Mouse (Mus musculus): ENCODE results near the gene Pnma3. TPM values are rescaled to one million over a fixed set of nuclear protein-coding genes. Genes with fewer than 3 reads are reported as not detected.
"Not testable (repeated sequence)": the region's sequence is repeated elsewhere in the genome, so short reads cannot be mapped to it uniquely, and the experiment has no call there.

The Pnma3 gene
- polyA plus RNA-seq (2021): not detected

DNA sequence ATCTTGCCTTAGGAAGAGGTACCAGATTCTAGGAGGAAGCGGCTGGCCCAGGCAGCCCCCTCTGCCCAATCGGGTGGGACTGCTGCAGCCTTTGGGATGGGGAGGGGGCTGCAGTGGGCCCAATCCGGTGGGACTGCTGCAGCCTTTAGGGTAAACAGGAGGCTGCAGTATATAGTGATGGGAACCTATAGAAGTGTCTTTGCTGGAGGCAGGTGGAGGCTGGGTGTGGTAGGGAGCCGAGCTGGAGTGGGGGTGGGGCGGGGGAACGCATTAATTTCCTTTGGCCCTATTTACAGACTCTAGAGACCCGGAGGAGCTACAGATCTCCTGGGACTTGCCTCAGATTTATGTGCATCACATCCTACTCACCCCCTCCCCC, at the start of gene Pnma3:
Pnma3 (plus strand) TSS at position 373 of the 379 bp plus-strand sequence.
- DNase-seq (ENCODE audit: low read depth, low spot score) (no peak), ATAC-seq (no peak)
- ChIA-PET CTCF (no interaction called here), POLR2A (no interaction called here)
- no peak for TF ChIP-seq CTCF (IDR thresholded peaks at IDR 0.05)
- peaks cover 56% of the 10 kb centered on the region for H3K27me3 ChIP-seq
- in situ Hi-C loops (cut with MboI; ENCODE audit: low pct_unique_long_range_greater_than_20kb): loop anchor here (10.0 to 25.0 kb wide), 3 partner anchors 173 to 1873 kb away; partner anchors contain the start of genes F8a, Trex2 and Xlr4c

DNA sequence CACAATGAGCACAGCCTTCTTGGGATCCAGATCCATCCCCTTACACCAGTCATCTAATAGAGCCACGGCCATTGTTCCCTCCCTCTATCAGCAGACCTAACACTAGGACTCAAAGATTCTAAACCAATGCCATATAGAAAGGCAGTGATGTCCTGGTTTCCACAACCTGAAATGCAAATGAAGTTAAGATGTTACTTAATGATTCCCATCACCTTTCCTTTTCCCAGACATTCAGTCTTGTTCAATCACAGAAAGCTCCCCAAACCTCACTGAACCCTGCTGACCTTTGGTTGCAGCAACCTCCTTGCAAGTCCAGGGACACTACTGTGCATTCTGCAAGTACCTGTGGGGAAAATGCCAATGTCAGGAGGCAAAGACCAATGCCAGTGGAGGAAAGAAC, 27.6 kb upstream of the Pnma3 start, which contains the start of gene Pnma5:
Pnma5 (minus strand) TSS at position 101 of the 400 bp plus-strand sequence.
- in situ Hi-C loops (cut with MboI; ENCODE audit: low pct_unique_long_range_greater_than_20kb): no loop called here
- DNase-seq (ENCODE audit: low read depth, low spot score) (no peak), ATAC-seq (no peak)
- ChIA-PET POLR2A (no interaction called here), CTCF (no interaction called here)
- TF ChIP-seq CTCF (IDR thresholded peaks at IDR 0.05): no peak
- peaks cover 11% of the 10 kb centered on the region for H3K27me3 ChIP-seq

DNA sequence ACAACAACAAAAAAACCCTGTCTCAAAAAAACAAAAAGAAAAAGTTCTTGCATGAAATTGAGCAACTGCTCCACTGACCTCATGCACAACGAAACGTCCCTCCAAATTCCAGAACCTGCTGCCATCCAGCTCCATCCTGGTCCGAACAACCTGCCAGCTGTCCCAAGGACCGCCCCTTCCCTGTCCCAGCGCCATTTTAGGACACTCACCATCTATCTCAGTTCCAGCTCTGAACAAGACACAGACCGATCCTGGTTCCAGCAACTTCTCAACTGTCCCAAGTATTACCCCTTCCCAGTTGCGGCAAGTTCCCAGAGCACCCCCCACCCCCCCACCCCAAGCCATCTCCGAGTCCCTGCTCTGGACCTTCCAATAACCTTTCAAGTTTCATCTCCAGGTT, 25.8 kb upstream of the Pnma3 start:
- in situ Hi-C loops (cut with MboI; ENCODE audit: low pct_unique_long_range_greater_than_20kb): no loop called here
- DNase-seq (ENCODE audit: low read depth, low spot score) (no peak), ATAC-seq (no peak)
- peaks cover 21% of the 10 kb centered on the region for H3K27me3 ChIP-seq
- POLR2A ChIA-PET: no interaction called here
- CTCF ChIA-PET: interaction anchor here (1.0 kb wide), 1 partner anchor 46 kb away, joined by 3 read pairs; no protein-coding TSS in a partner anchor
- no peak for TF ChIP-seq CTCF (IDR thresholded peaks at IDR 0.05)

DNA sequence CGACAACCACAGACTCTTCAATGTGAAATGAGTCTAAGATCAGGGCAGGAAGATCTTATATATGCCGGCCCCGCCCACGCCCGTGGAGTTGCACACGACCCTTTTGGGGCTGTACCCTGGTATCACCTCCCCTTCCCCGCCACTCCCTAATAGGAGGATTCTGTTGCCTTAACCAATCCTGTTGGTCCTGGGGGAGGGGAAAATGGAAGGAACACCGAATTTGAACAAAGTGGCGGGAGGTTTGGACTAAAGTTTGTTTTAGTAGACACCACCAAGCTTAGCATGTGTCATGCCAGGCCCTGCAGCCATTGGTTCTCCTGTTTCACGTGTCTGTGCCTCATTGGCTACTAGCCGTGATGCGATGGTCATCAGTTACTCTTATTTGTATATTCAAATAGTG, 24.9 kb upstream of the Pnma3 start:
- no peak for TF ChIP-seq CTCF (IDR thresholded peaks at IDR 0.05)
- ChIA-PET POLR2A (no interaction called here), CTCF (interaction anchor here (1.0 kb wide), 1 partner anchor 47 kb away, joined by 3 read pairs; no protein-coding TSS in a partner anchor)
- in situ Hi-C loops (cut with MboI; ENCODE audit: low pct_unique_long_range_greater_than_20kb): loop anchor here (10.0 kb wide), 2 partner anchors 285 to 1365 kb away; no protein-coding TSS in a partner anchor
- H3K27me3 ChIP-seq: peaks cover 21% of the 10 kb centered on the region
- no peak for ATAC-seq
- no peak for DNase-seq (ENCODE audit: low read depth, low spot score)

DNA sequence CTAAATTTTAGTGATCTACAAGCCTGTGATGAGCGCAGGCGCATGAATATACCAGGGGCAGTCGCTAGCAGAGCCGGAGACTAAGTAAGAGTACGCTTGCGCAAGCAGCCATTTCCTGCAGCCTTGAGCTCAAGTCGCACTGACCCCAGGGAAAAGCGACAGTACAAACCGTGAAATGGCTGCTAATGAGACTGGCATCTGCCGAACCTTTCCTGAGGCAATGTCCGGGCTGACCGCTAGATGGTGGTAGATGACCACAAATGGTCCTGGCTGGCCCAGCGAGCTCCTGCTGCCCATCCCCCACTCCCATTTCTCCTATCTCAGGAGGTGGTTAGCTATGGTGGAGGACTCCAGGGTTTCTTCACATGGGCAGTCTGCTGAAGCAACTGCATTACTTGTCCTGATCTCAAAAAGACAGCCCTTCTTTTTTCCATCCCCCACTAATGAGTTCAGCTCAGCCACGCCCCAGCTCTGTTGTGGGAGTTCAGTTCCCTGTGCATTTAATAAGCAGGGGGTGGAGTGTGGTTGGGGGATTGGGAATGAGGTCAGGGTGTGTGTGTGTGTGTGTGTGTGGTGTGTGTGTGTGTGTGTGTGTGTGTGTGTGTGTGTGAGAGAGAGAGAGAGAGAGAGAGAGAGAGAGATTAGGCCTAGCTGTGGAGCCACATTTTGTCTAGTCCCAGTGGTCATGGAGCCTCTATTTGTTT, 10.6 kb upstream of the Pnma3 start:
- CTCF ChIA-PET: no interaction called here
- no peaks in the 10 kb centered on the region for H3K27me3 ChIP-seq
- TF ChIP-seq CTCF (IDR thresholded peaks at IDR 0.05): peak; percentile 93
- DNase-seq (ENCODE audit: low read depth, low spot score) (peak; percentile 17), ATAC-seq (peak; percentile 62)
- in situ Hi-C loops (cut with MboI; ENCODE audit: low pct_unique_long_range_greater_than_20kb): loop anchor here (25.0 kb wide), 2 partner anchors 183 to 1883 kb away; partner anchors contain the start of genes F8a and Xlr4c
- POLR2A ChIA-PET: no interaction called here

DNA sequence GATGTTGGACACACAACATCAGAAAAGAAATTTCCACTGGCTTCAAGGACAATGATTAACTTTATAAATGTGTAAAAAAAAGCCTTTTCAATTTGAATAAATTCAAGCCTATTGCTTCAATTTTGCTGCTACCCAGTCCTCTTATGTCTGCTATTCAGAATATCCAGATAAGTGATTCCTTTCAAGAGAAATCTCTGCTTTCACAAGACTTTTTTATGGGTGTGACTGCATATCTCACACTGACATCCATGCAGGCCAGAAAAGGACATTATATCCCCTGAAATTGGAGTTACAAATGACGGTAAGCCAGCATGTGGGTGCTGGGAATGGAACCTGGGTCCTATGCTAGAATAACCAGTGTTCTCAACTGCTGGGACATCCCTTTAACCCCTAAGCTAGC, 3.1 kb upstream of the Pnma3 start:
- H3K27me3 ChIP-seq: peaks cover 41% of the 10 kb centered on the region
- DNase-seq (ENCODE audit: low read depth, low spot score): no peak
- ATAC-seq: no peak
- in situ Hi-C loops (cut with MboI; ENCODE audit: low pct_unique_long_range_greater_than_20kb): loop anchor here (10.0 to 25.0 kb wide), 3 partner anchors 176 to 1876 kb away; partner anchors contain the start of genes F8a, Trex2 and Xlr4c
- ChIA-PET CTCF (no interaction called here), POLR2A (no interaction called here)
- TF ChIP-seq CTCF (IDR thresholded peaks at IDR 0.05): no peak

DNA sequence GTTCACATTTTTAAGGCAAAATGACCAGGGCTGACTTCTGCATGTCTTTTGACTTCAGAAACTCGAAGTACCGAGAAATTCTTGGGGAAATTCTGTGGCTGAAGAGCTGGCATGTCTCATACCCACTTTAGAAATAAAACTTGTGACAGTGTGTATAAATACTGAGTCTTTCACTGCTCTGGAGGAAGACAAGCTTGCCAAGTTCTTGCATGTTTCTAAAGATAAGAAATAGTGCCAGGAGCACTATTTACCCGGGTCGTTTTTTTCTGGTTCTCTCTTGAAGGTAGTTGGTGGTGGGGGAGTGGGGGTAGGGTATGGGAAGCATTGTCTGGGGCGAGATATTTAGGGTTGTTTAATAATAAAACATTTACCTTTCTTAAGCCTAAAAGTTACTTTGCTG, 2.3 kb upstream of the Pnma3 start:
- H3K27me3 ChIP-seq: peaks cover 41% of the 10 kb centered on the region
- no peak for ATAC-seq
- ChIA-PET CTCF (no interaction called here), POLR2A (interaction anchor here (0.6 kb wide), 1 partner anchor 281 kb away, joined by 3 read pairs; no protein-coding TSS in a partner anchor)
- no peak for DNase-seq (ENCODE audit: low read depth, low spot score)
- in situ Hi-C loops (cut with MboI; ENCODE audit: low pct_unique_long_range_greater_than_20kb): loop anchor here (10.0 to 25.0 kb wide), 3 partner anchors 175 to 1875 kb away; partner anchors contain the start of genes F8a, Trex2 and Xlr4c
- no peak for TF ChIP-seq CTCF (IDR thresholded peaks at IDR 0.05)

DNA sequence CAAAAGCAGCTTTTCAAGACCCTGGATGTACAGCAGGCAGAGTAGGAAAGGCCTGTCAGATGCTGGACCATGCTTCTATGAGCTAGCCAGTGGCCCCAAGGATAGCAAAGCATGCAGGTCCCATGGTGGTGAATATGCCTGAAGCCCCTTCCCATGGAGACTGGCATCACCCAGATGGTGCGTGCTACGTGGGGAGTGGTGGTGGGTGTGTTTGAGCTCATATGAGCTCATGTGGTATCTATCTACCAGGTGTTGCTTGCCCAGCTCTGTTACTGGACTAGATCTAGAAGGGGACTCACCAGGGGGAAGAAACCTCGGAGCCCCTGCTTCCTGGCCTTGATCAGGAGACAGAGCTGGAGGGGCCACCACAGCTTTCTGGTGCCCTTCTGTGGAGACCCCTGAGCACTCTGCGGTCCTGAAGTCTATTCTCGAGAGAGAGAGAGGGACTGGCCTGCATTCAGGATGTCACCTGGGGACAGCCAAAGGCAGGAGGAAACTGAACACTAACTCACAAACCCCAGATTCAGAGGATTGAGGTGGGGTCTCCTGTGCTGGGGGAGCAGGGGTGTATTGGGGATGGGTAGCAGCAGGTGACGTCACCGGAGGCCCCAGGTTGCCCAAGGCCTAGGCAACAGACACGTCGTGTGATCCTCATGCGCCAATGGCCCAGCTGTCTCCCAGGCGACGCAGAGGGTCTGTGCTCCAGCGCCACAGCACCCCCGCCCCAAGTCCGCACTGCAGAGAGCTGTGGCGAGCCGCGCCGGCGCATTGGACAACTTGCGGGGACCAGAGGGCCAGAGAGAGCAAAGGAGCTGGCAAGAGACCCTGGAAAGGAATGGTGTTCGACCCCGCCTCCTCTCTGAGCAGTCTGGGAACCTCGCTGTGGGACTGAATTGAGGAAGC, 824 bp upstream of the Pnma3 start:
- ChIA-PET CTCF (no interaction called here), POLR2A (no interaction called here)
- peaks cover 51% of the 10 kb centered on the region for H3K27me3 ChIP-seq
- no peak for TF ChIP-seq CTCF (IDR thresholded peaks at IDR 0.05)
- ATAC-seq: no peak
- no peak for DNase-seq (ENCODE audit: low read depth, low spot score)
- in situ Hi-C loops (cut with MboI; ENCODE audit: low pct_unique_long_range_greater_than_20kb): loop anchor here (10.0 to 25.0 kb wide), 3 partner anchors 174 to 1874 kb away; partner anchors contain the start of genes F8a, Trex2 and Xlr4c

DNA sequence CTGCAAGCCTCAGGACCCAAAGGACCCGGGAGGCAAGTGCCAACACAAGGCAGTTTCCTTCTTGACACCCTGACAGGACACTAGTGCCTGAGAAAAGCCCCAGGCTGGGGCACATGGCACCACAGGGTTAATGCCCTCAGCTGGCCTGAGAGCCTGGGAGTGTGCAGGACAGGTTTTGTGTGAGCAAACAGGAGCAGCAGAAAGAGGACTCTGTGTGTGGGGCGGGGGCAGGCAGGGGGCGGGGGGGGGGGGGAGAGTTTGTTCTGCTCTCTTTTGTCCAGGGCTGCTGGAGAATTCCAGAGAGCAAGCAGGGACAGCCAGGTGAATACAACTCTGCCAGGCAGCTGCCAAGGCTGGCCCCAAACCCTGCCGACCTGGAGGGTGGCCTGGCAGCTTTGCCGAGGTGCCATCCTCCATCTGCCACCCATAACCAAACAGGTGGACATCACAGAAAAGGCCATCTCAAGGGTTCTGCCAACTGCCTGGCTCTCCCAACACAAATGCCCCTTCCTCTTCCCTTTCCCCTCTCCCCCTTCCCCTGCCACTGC, 2.3 kb downstream of the Pnma3 start:
- peaks cover 41% of the 10 kb centered on the region for H3K27me3 ChIP-seq
- DNase-seq (ENCODE audit: low read depth, low spot score); POLR2A ChIA-PET; CTCF ChIA-PET; ATAC-seq: not testable (repeated sequence)
- in situ Hi-C loops (cut with MboI; ENCODE audit: low pct_unique_long_range_greater_than_20kb): loop anchor here (10.0 to 25.0 kb wide), 3 partner anchors 170 to 1870 kb away; partner anchors contain the start of genes F8a, Trex2 and Xlr4c

DNA sequence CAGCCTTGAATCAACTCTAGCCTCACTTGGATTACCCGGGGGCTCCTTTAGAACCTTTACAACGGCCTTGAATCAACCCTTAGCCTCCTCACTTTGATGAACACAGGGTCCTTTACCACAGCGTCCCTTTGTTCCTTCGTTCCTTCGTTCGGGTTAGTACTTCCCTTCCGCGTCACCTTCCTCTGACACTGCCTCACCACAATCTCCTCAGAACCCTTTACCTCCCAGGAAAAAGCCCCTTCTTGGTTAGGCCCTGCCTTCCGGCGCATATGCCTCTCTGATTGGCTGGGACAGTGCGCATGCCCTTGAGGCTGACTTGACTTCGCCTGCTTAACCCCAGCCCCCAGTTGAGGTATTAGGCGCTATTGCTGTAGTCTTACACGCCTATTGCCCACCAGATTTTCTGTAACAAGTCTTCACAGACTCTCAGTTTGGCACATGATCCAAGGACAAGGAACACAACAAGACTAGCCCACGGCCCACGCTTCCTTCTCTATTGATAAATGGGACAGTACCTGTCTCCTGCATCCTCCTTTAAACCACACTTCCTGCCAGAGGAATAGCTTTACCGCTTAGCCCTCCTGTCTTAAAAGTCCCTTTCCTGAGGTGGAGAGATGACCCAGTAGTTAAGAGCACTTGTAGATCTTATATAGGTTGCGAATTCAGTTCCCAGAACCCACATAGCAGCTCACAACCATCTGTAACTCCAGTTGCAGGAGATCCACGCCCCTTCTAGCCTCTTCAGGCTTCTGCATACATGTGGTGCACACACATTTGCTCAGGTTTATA, 17.9 kb downstream of the Pnma3 start, which contains the start of gene Xlr4a:
Xlr4a (minus strand) TSS at position 212 of the 789 bp plus-strand sequence.
- POLR2A ChIA-PET; DNase-seq (ENCODE audit: low read depth, low spot score); ATAC-seq; CTCF ChIA-PET; H3K27me3 ChIP-seq; in situ Hi-C loops (cut with MboI; ENCODE audit: low pct_unique_long_range_greater_than_20kb): not testable (repeated sequence)

DNA sequence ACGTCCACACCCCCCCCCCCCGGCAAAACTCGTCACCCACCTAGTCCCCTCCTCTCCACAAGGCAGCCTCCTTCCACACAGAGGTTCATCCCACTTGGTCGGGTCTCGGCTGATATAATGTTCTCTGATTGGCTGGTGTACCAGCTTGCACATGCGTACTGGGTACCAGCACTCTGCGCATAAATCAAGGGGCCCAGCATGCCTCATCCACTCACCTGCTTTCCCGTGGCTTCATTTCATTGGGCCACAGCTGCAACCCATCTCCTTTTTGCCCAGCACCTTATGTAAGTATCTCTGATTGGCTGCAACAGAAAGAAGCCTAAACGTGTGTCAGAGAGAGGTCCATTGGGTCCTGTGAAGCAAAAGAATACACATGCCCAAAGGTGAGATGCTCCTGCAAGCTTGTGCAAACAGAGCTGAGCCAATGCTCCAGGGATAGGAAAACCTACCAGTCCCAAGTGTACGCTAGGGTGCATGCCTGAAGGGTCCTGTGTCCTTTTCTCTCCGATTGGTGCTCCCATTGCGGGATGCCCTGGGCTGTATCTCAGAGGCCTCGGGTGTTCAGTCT, 32.4 kb downstream of the Pnma3 start, which contains the start of gene Xlr3a:
Xlr3a (minus strand) TSS at position 155 of the 568 bp plus-strand sequence.
- DNase-seq (ENCODE audit: low read depth, low spot score); H3K27me3 ChIP-seq; CTCF ChIA-PET; in situ Hi-C loops (cut with MboI; ENCODE audit: low pct_unique_long_range_greater_than_20kb); ATAC-seq; POLR2A ChIA-PET: not testable (repeated sequence)

DNA sequence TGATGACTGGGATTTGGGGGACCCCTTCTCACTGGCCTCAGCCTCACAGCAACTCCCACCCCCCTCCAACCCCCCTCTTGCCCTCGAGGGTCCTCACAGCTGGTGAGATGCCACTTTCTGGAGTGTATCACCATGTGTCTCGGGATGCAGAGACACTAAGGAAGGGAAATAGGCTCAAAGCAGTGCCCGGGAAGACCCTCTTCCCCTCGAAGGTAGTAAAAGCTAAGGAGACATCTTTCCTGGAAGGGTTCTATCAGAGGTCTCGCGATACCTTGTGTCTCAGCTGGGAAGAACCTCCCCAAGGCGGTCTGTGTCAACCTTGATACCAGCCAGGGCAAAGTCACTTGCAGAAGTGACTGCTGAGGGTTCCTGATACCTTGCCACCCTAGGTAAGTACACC, 52.2 kb downstream of the Pnma3 start, which contains the start of gene Gm14685:
Gm14685 (plus strand) TSS at position 301 of the 400 bp plus-strand sequence.
- H3K27me3 ChIP-seq; DNase-seq (ENCODE audit: low read depth, low spot score); ATAC-seq; in situ Hi-C loops (cut with MboI; ENCODE audit: low pct_unique_long_range_greater_than_20kb); CTCF ChIA-PET; POLR2A ChIA-PET: not testable (repeated sequence)
